Mouse (Mus musculus) kidney, adult 2 months (tissue): Measurements from ENCODE around the gene Adnp.

ENCODE experiments used
- CTCF ChIP-seq: fragments of 200-500 bp; conservative IDR thresholded peaks from 2 replicates; pipeline ENCODE4 v1.5.1; 2011; ENCODE audit warnings: low read depth, mild to moderate bottlenecking, control low read depth, low read length, moderate library complexity, mixed read lengths; ENCODE audit not compliant: insufficient read depth, insufficient read length
- POLR2A ChIP-seq: fragments of 200-500 bp; IDR thresholded peaks from one replicate; pipeline ENCODE4 v1.6.1; 2011; ENCODE audit warnings: low read depth, low read length, control low read depth

GRCm38 (mm10) chr2:168166750-168167460, 40.0 kb downstream of the Adnp start:
- TF ChIP-seq POLR2A, result no peak
- no peak for TF ChIP-seq CTCF
